11 mouse cellular contexts compared by ENCODE assay signal in the genomic region with DNA sequence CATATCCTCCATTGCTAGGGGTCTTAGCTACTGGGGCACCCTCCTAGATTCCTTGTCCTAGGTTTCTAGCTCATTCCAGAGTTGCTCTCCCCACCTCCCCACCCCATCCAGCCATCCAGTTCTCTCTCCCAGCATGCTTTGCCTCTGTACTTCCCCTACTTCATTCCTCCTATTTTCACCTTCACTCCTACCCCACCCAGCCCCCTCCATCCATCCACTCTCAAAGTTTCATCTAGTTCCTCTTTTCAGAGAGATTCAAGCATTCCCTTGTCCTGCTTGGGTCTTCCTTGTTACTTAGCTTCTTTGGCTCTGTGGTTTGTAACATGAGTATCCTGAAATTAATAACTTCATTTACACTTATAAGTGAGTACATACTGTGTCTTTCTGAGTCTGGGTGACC.
"Had no signal": no experiment of that assay in that cellular context is flagged by ENCODE, and none has a peak within 500 bp of the region (broad histone marks: within the 10 kb centered on the region; RNA-seq: fewer than 3 reads in every experiment).

No protein-coding gene starts in this region.

- DNase-seq: liver, postnatal 0 days; lung, adult 2 months; lung, postnatal 14 days; lung, postnatal 36 days; right cerebral cortex, postnatal 14 days; thymus, adult 2 months; thymus, postnatal 25 days; thymus, postnatal 4 days had no signal

- ATAC-seq: liver, postnatal 0 days; lung, postnatal 0 days; midbrain, embryonic 13.5 days; midbrain, embryonic 15.5 days had no signal
